Mouse (Mus musculus) erythroblast, embryonic 14.5 days (primary cell): ENCODE measurements around the gene Tbcd.

Source experiments
- GATA1 ChIP-seq: IDR thresholded peaks from 2 replicates; pipeline ENCODE4 v1.6.1; 2012; ENCODE audit warnings: low read length, inconsistent platforms, mixed read lengths
- TAL1 ChIP-seq: IDR thresholded peaks from 3 replicates; pipeline ENCODE4 v1.6.1; 2012; ENCODE audit warnings: low read length, inconsistent platforms, mixed read lengths

- TF ChIP-seq GATA1: no peak
- TF ChIP-seq TAL1: no peak
These were observed 6.1 kb downstream of the Tbcd start for GRCm38 (mm10) chr11:121457874-121458273.
